Mouse (Mus musculus): ENCODE results near the gene Gpa33.

GRCm38 (mm10) chr1:166151341-166151740 lies 21.3 kb downstream of the Gpa33 start:
- TF ChIP-seq CTCF (IDR thresholded peaks at IDR 0.05; ENCODE audit: control insufficient read depth, insufficient read depth, insufficient read length) (no peak), USF1 (IDR thresholded peaks at IDR 0.05; ENCODE audit: low read depth) (no peak), MAX (IDR thresholded peaks at IDR 0.05) (no peak), CEBPB (IDR thresholded peaks at IDR 0.05; ENCODE audit: low read depth) (no peak)

Data from C2C12 (cell line).